Mouse (Mus musculus): ENCODE measurements around the gene Calm3. TPM values are rescaled to one million over a fixed set of nuclear protein-coding genes. Genes with fewer than 3 reads are reported as not detected.

Calm3 gene
- total and polyA plus RNA-seq, 3 experiments: 294 to 623 (median 326) TPM

- no peaks in the 10 kb centered on the region for H3K36me3 ChIP-seq (replicated peaks in 1 of 2; ENCODE audit: control insufficient read depth in 1 of 2, insufficient read depth in 1 of 2, low read length in 1 of 2)
- no peaks in the 10 kb centered on the region for H3K9me3 ChIP-seq (replicated peaks; ENCODE audit: low read length)
- no peak overlapping the region for H3K9ac ChIP-seq (ENCODE audit: insufficient read depth, low read depth)
- peak; percentile 74 for DNase-seq (ENCODE audit: extremely low read depth)
- H3K27ac ChIP-seq (ENCODE audit: insufficient read depth, low read depth): no peak overlapping the region
- H3K27me3 ChIP-seq (replicated peaks): no peaks in the 10 kb centered on the region
- in situ Hi-C loops (cut with MboI; ENCODE audit: low pct_ligation_motif_present, low pct_unique_long_range_greater_than_20kb, low sequenced_read_pairs): no loop called here
- no peaks in the 10 kb centered on the region for H3K79me2 ChIP-seq (replicated peaks; ENCODE audit: control insufficient read depth, extremely low read depth, insufficient read depth, poor library complexity, severe bottlenecking)
- dilution Hi-C loops (cut with MboI; ENCODE audit: extremely low pct_ligation_motif_present, extremely low pct_unique_long_range_greater_than_20kb, low sequenced_read_pairs): no loop called here
- no peak overlapping the region for H3K4me3 ChIP-seq (replicated peaks in 1 of 3; ENCODE audit: low read depth in 2 of 3, low read length in 2 of 3, poor library complexity in 1 of 3)
- H3K4me2 ChIP-seq (ENCODE audit: insufficient read depth, low read depth, poor library complexity, severe bottlenecking): no peak overlapping the region
- TF ChIP-seq CTCF (conservative IDR thresholded peaks at IDR 0.05 in 1 of 2, IDR thresholded peaks at IDR 0.05 in 1 of 2; ENCODE audit: low read depth in 2 of 2, low read length in 2 of 2) (peak; percentile 76 to 97), SMC3 (IDR thresholded peaks at IDR 0.05; ENCODE audit: low read depth, low read length) (peak; percentile 23; the same call in 1 of the 2 replicates), JUN (IDR thresholded peaks at IDR 0.05; ENCODE audit: insufficient read depth, low read depth, low read length) (no peak), RCOR1 (conservative IDR thresholded peaks at IDR 0.05; ENCODE audit: low read depth, low read length) (no peak)
- H3K4me1 ChIP-seq (ENCODE audit: control insufficient read depth in 1 of 2, insufficient read depth in 2 of 2): peaks cover 5 to 17% of the 10 kb centered on the region in 2 experiments; a peak in 3 of 4 replicates
Observed at GRCm38 (mm10) chr7:16930850-16931249, 6.9 kb upstream of the Calm3 start.

- Histone ChIP-seq H3K27ac (ENCODE audit: insufficient read depth, low read depth) (no peak overlapping the region), H3K4me1 (ENCODE audit: control insufficient read depth in 1 of 2, insufficient read depth in 2 of 2) (peaks cover 8 to 24% of the 10 kb centered on the region in 2 experiments; a peak in 3 of 4 replicates), H3K27me3 (replicated peaks) (no peaks in the 10 kb centered on the region), H3K4me3 (replicated peaks in 1 of 3; ENCODE audit: low read depth in 2 of 3, low read length in 2 of 3, poor library complexity in 1 of 3) (no peak overlapping the region), H3K9ac (ENCODE audit: insufficient read depth, low read depth) (no peak overlapping the region), H3K4me2 (ENCODE audit: insufficient read depth, low read depth, poor library complexity, severe bottlenecking) (no peak overlapping the region), H3K79me2 (replicated peaks; ENCODE audit: control insufficient read depth, extremely low read depth, insufficient read depth, poor library complexity, severe bottlenecking) (peaks cover 3% of the 10 kb centered on the region), H3K36me3 (replicated peaks in 1 of 2; ENCODE audit: control insufficient read depth in 1 of 2, insufficient read depth in 1 of 2, low read length in 1 of 2) (no peaks in the 10 kb centered on the region), H3K9me3 (replicated peaks; ENCODE audit: low read length) (no peaks in the 10 kb centered on the region)
- dilution Hi-C loops (cut with MboI; ENCODE audit: extremely low pct_ligation_motif_present, extremely low pct_unique_long_range_greater_than_20kb, low sequenced_read_pairs) (no loop called here), in situ Hi-C loops (cut with MboI; ENCODE audit: low pct_ligation_motif_present, low pct_unique_long_range_greater_than_20kb, low sequenced_read_pairs) (no loop called here)
- TF ChIP-seq CTCF (conservative IDR thresholded peaks at IDR 0.05 in 1 of 2, IDR thresholded peaks at IDR 0.05 in 1 of 2; ENCODE audit: low read depth in 2 of 2, low read length in 2 of 2): peak in 1 of 2 experiments; percentile 17; a peak in 1 of 4 replicates
- TF ChIP-seq RAD21 (IDR thresholded peaks at IDR 0.05; ENCODE audit: low read depth, low read length): no peak
- DNase-seq (ENCODE audit: extremely low read depth): no peak
Observed at GRCm38 (mm10) chr7:16928341-16928740, 4.4 kb upstream of the Calm3 start.

DNA sequence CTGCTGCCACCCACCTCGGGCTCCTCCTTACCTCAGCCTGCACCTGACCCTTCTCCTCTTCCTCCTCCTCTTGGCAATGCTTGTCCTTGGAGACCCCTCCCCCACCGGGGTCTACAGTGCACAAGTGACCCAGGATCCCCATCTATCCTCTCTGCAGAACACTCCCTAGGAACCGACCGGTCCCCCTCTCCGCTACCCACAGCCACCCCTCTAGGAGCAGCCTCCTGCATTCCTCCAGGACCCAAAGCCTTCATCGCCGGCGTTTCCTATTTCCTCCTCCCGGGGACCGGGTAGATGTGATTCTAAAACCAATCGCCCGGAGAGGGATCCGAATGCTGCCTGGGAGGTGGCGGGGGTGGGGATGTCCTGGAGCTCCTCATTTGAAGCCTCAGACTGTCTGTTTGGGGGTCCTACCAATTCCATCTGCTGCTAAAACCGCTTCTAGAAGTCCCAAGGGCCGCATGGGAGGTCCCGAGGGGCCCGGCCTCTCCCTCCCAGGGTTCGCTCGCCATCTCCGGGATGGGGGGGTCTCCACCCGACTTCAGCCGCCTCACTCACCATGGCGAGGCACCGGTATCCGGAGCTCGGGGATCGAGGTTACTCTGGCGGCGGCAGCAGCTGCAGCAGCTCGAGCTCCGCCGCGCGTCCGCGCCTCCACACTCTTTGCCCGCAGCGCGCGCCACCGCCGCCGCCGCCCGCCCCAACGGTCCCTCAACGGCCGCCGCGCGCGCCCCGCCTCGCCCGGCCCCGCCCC is 454 bp downstream of the Calm3 start:
- Histone ChIP-seq H3K9me3 (replicated peaks; ENCODE audit: low read length) (no peaks in the 10 kb centered on the region), H3K4me3 (replicated peaks in 1 of 3; ENCODE audit: low read depth in 2 of 3, low read length in 2 of 3, poor library complexity in 1 of 3) (peak overlapping the region; percentile 62 to 93 (median 78)), H3K27ac (ENCODE audit: insufficient read depth, low read depth) (peak overlapping the region; percentile 89), H3K9ac (ENCODE audit: insufficient read depth, low read depth) (peak overlapping the region; percentile 92), H3K27me3 (replicated peaks) (no peaks in the 10 kb centered on the region), H3K79me2 (replicated peaks; ENCODE audit: control insufficient read depth, extremely low read depth, insufficient read depth, poor library complexity, severe bottlenecking) (peaks cover 41% of the 10 kb centered on the region), H3K36me3 (replicated peaks in 1 of 2; ENCODE audit: control insufficient read depth in 1 of 2, insufficient read depth in 1 of 2, low read length in 1 of 2) (peaks cover 21 to 40% of the 10 kb centered on the region in 2 experiments), H3K4me2 (ENCODE audit: insufficient read depth, low read depth, poor library complexity, severe bottlenecking) (peak overlapping the region; percentile 70), H3K4me1 (ENCODE audit: control insufficient read depth in 1 of 2, insufficient read depth in 2 of 2) (peaks cover 10 to 37% of the 10 kb centered on the region in 2 experiments)
- no peak for DNase-seq (ENCODE audit: extremely low read depth)
- dilution Hi-C loops (cut with MboI; ENCODE audit: extremely low pct_ligation_motif_present, extremely low pct_unique_long_range_greater_than_20kb, low sequenced_read_pairs) (no loop called here), in situ Hi-C loops (cut with MboI; ENCODE audit: low pct_ligation_motif_present, low pct_unique_long_range_greater_than_20kb, low sequenced_read_pairs) (no loop called here)
- no peak for TF ChIP-seq GABPA (IDR thresholded peaks at IDR 0.05; ENCODE audit: insufficient replicate concordance, low read depth, low read length)
- TF ChIP-seq NRF1 (IDR thresholded peaks at IDR 0.05; ENCODE audit: low read depth, low read length): no peak
- TF ChIP-seq ZC3H11A (IDR thresholded peaks at IDR 0.05; ENCODE audit: low read depth, low read length): no peak
- TF ChIP-seq EP300 (IDR thresholded peaks at IDR 0.05; ENCODE audit: low read length): no peak
- TF ChIP-seq ZMIZ1 (IDR thresholded peaks at IDR 0.05; ENCODE audit: low read depth, low read length): peak; percentile 50
- no peak for TF ChIP-seq BHLHE40 (IDR thresholded peaks at IDR 0.05; ENCODE audit: low read depth, low read length)
- no peak for TF ChIP-seq JUN (IDR thresholded peaks at IDR 0.05; ENCODE audit: insufficient read depth, low read depth, low read length)
- TF ChIP-seq PAX5 (IDR thresholded peaks at IDR 0.05; ENCODE audit: low read length): no peak
- no peak for TF ChIP-seq KAT2A (IDR thresholded peaks at IDR 0.05; ENCODE audit: insufficient replicate concordance, low read length)
- TF ChIP-seq SIN3A (IDR thresholded peaks at IDR 0.05; ENCODE audit: low read length): no peak
- TF ChIP-seq CHD2 (IDR thresholded peaks at IDR 0.05; ENCODE audit: low read length): no peak
- no peak for TF ChIP-seq MAX (IDR thresholded peaks at IDR 0.05; ENCODE audit: low read length)
- no peak for TF ChIP-seq MEF2A (IDR thresholded peaks at IDR 0.05; ENCODE audit: borderline replicate concordance, low read depth, low read length)
- TF ChIP-seq MXI1 (IDR thresholded peaks at IDR 0.05; ENCODE audit: low read depth, low read length): peak; percentile 3; the same call in 1 of the 2 replicates
- no peak for TF ChIP-seq NELFE (IDR thresholded peaks at IDR 0.05; ENCODE audit: low read depth, low read length)
- no peak for TF ChIP-seq CTCF (conservative IDR thresholded peaks at IDR 0.05 in 1 of 2, IDR thresholded peaks at IDR 0.05 in 1 of 2; ENCODE audit: low read depth in 2 of 2, low read length in 2 of 2)
- no peak for TF ChIP-seq TBP (conservative IDR thresholded peaks at IDR 0.05; ENCODE audit: low read depth, low read length)
- no peak for TF ChIP-seq ETS1 (conservative IDR thresholded peaks at IDR 0.05; ENCODE audit: low read depth, low read length)
- TF ChIP-seq UBTF (IDR thresholded peaks at IDR 0.05; ENCODE audit: low read depth, low read length): no peak
- peak; percentile 57; the same call in 1 of the 2 replicates for TF ChIP-seq POLR2A (IDR thresholded peaks at IDR 0.05; ENCODE audit: low read depth, low read length)
- no peak for TF ChIP-seq ZNF384 (IDR thresholded peaks at IDR 0.05; ENCODE audit: low read depth, low read length)
- no peak for TF ChIP-seq SMC3 (IDR thresholded peaks at IDR 0.05; ENCODE audit: low read depth, low read length)

All from CH12.LX (cell line).